Mouse (Mus musculus) heart, postnatal 25 days (tissue): ENCODE data around the gene Sfn. TPM values are rescaled to one million over a fixed set of nuclear protein-coding genes. Genes with fewer than 3 reads are reported as not detected.

Experiments used
- microRNA-seq: library from miRNA; unstranded; fragments of <30 nt; microRNA quantifications from one replicate; pipeline ENCODE4 v1.2.0, GENCODE M21; 2022
- total RNA-seq, 2 experiments: library from RNA; stranded (reverse); gene quantifications; 2 replicates each; pipeline ENCODE4 v1.2.3; 2021

Gene Sfn
- total RNA-seq, 2 experiments from 2014 or later, result 1.5 TPM

Small RNAs within 50 kb of the gene (microRNA-seq; reads per million reads assigned to microRNA genes)
- gene Gm23158, result not detected

Other genes with a start within 250 kb of the Sfn start
- gene Wdtc1, start 248.7 kb downstream of the Sfn start, total RNA-seq, result 10 to 100 TPM; 81.2 to 82.7 TPM
- 10 to 100 TPM; 16.3 to 20.0 TPM for gene Slc9a1, start 232.5 kb downstream of the Sfn start, total RNA-seq
- 1 to 10 TPM; 2.5 to 4.0 TPM for gene Tent5b, start 122.0 kb downstream of the Sfn start, total RNA-seq
- 1 to 10 TPM; 2.2 to 4.3 TPM for gene Trnp1, start 103.6 kb downstream of the Sfn start, total RNA-seq
- not detected for gene Kdf1, start 83.2 kb downstream of the Sfn start, total RNA-seq
- gene Nudc, start 56.2 kb downstream of the Sfn start, total RNA-seq, result 10 to 100 TPM; 66.9 to 67.9 TPM
- 10 to 100 TPM; 18.1 to 20.0 TPM for gene Nr0b2, start 48.8 kb downstream of the Sfn start, total RNA-seq
- gene Gpatch3, start 27.4 kb downstream of the Sfn start, total RNA-seq, result 1 to 10 TPM; 4.7 to 5.3 TPM
- 1 to 10 TPM; 6.4 to 6.8 TPM for gene Gpn2, start 17.8 kb downstream of the Sfn start, total RNA-seq
- 10 to 100 TPM; 18.7 to 20.1 TPM for gene Zdhhc18, start 48.0 kb upstream of the Sfn start, total RNA-seq
- 10 to 100 TPM; 10.6 to 11.2 TPM for gene Pigv, start 70.5 kb upstream of the Sfn start, total RNA-seq
- gene Arid1a, start 154.6 kb upstream of the Sfn start, total RNA-seq, result 10 to 100 TPM; 35.4 to 42.2 TPM